ENCODE assay signal across 13 mouse cellular contexts in the genomic region with DNA sequence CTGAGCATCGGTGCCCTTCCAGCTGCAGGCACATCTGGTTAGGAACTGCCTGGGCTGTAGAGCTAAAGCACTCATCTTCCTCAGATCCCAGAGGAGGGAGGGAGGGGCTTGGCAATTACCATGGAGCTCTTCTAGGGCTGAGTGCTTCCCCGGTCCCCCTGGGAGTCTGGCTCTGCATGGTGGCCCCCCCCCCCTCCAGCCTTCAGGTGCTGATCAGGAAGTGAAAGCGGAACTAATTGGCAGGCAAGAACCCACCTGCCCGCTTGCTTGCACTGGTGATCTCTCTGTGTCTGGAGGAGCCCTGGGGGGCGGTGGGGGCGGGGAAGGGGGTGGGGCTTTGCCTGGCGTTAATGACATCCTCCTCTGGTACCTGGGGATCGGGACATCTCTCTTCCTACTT. TPM values are rescaled to one million over a fixed set of nuclear protein-coding genes. Genes with fewer than 3 reads are reported as not detected.
DNase-seq lines count a peak whose midpoint lies in the region; ATAC-seq and TF ChIP-seq lines count a peak whose summit lies in the region.
"Had no signal": no experiment of that assay in that cellular context is flagged by ENCODE, and none has a peak within 500 bp of the region (broad histone marks: within the 10 kb centered on the region; RNA-seq: fewer than 3 reads in every experiment).

No protein-coding gene starts in this region.

- H3K4me1 ChIP-seq in forebrain, embryonic 16.5 days (replicated peaks; ENCODE audit: control insufficient read depth, insufficient read depth, low read length): peaks cover 40% of the 10 kb centered on the region
- peaks cover 12% of the 10 kb centered on the region for H3K4me1 ChIP-seq in forebrain, embryonic 11.5 days (replicated peaks; ENCODE audit: control insufficient read depth, insufficient read depth, low read length)
- H3K4me1 ChIP-seq in stomach, embryonic 14.5 days (ENCODE audit: control insufficient read depth, insufficient read depth, low read length): peaks cover 15% of the 10 kb centered on the region
- no peaks in the 10 kb centered on the region for H3K4me1 ChIP-seq in stomach, postnatal 0 days (replicated peaks; ENCODE audit: control insufficient read depth, insufficient read depth)
- peaks cover 31% of the 10 kb centered on the region for H3K4me1 ChIP-seq in limb, embryonic 13.5 days
- H3K4me1 ChIP-seq in stomach, embryonic 15.5 days: peaks cover 24% of the 10 kb centered on the region

- no peaks in the 10 kb centered on the region for H3K27me3 ChIP-seq in forebrain, embryonic 16.5 days (replicated peaks; ENCODE audit: control insufficient read depth, insufficient read depth, low read length)
- no peaks in the 10 kb centered on the region for H3K27me3 ChIP-seq in forebrain, embryonic 11.5 days (ENCODE audit: control insufficient read depth, insufficient read depth, low read length)
- no peaks in the 10 kb centered on the region for H3K27me3 ChIP-seq in stomach, embryonic 14.5 days (ENCODE audit: control insufficient read depth, insufficient read depth, low read length)
- no peaks in the 10 kb centered on the region for H3K27me3 ChIP-seq in stomach, postnatal 0 days (ENCODE audit: control insufficient read depth, insufficient read depth, low read length)
- peaks cover 41% of the 10 kb centered on the region for H3K27me3 ChIP-seq in limb, embryonic 13.5 days
- H3K27me3 ChIP-seq in stomach, embryonic 15.5 days (replicated peaks): no peaks in the 10 kb centered on the region
- H3K27me3 ChIP-seq: forebrain, embryonic 15.5 days had no signal

- 0 out of 2 replicates have a peak, but pooled peaks have one; percentile 18 for ATAC-seq in forebrain, embryonic 16.5 days
- no peak for ATAC-seq in forebrain, embryonic 11.5 days (replicated peaks; ENCODE audit: low FRiP score)
- ATAC-seq in stomach, embryonic 14.5 days (ENCODE audit: insufficient number of reproducible peaks, insufficient read depth, low FRiP score, low read depth): 0 out of 2 replicates have a peak, but pooled peaks have one; percentile 21
- ATAC-seq in stomach, postnatal 0 days (ENCODE audit: low FRiP score, low TSS enrichment): no peak
- ATAC-seq in limb, embryonic 13.5 days (ENCODE audit: low FRiP score, low read depth): no peak
- ATAC-seq in stomach, embryonic 15.5 days (ENCODE audit: insufficient read depth, low FRiP score, low read depth): no peak
- ATAC-seq: forebrain, embryonic 15.5 days had no signal

- H3K9me3 ChIP-seq in forebrain, embryonic 16.5 days (ENCODE audit: control insufficient read depth, low read length): no peaks in the 10 kb centered on the region
- no peaks in the 10 kb centered on the region for H3K9me3 ChIP-seq in forebrain, embryonic 11.5 days (ENCODE audit: control insufficient read depth, low read length)
- no peaks in the 10 kb centered on the region for H3K9me3 ChIP-seq in stomach, embryonic 14.5 days (ENCODE audit: control insufficient read depth, low read depth, low read length)
- H3K9me3 ChIP-seq in stomach, postnatal 0 days (ENCODE audit: control insufficient read depth, low read length): no peaks in the 10 kb centered on the region
- no peaks in the 10 kb centered on the region for H3K9me3 ChIP-seq in limb, embryonic 13.5 days
- H3K9me3 ChIP-seq in stomach, embryonic 15.5 days: no peaks in the 10 kb centered on the region
- H3K9me3 ChIP-seq: forebrain, embryonic 15.5 days; liver, embryonic 13.5 days had no signal

- DNase-seq in forebrain, embryonic 11.5 days (ENCODE audit: low spot score): no peak
- DNase-seq in stomach, postnatal 0 days (ENCODE audit: low spot score): no peak
- DNase-seq in adipocyte (ENCODE audit: low spot score): no peak
- DNase-seq in urinary bladder, postnatal 10 days (ENCODE audit: low spot score): no peak
- DNase-seq: gastrocnemius, postnatal 36 days; kidney, adult 18-20 months; liver, embryonic 13.5 days had no signal

- H3K27ac ChIP-seq in forebrain, embryonic 16.5 days (ENCODE audit: low read length): no peak overlapping the region
- H3K27ac ChIP-seq in forebrain, embryonic 11.5 days (ENCODE audit: low read depth, low read length): no peak overlapping the region
- no peak overlapping the region for H3K27ac ChIP-seq in stomach, embryonic 14.5 days (ENCODE audit: low read length)
- H3K27ac ChIP-seq in stomach, postnatal 0 days (replicated peaks): no peak overlapping the region
- H3K27ac ChIP-seq in limb, embryonic 13.5 days: no peak overlapping the region
- H3K27ac ChIP-seq in stomach, embryonic 15.5 days: no peak overlapping the region
- H3K27ac ChIP-seq: left cerebral cortex, adult 2 months; liver, embryonic 13.5 days had no signal

- no peak overlapping the region for H3K9ac ChIP-seq in forebrain, embryonic 16.5 days (replicated peaks; ENCODE audit: low read depth, low read length)
- H3K9ac ChIP-seq in forebrain, embryonic 11.5 days (ENCODE audit: low read length): no peak overlapping the region
- no peak overlapping the region for H3K9ac ChIP-seq in stomach, embryonic 14.5 days (replicated peaks; ENCODE audit: low read depth, low read length)
- H3K9ac ChIP-seq in stomach, postnatal 0 days (ENCODE audit: low read length): no peak overlapping the region
- no peak overlapping the region for H3K9ac ChIP-seq in limb, embryonic 13.5 days
- H3K9ac ChIP-seq in stomach, embryonic 15.5 days: no peak overlapping the region
- H3K9ac ChIP-seq: forebrain, embryonic 15.5 days; liver, embryonic 13.5 days had no signal

- WGBS in forebrain, embryonic 16.5 days: 7% methylated on average over 8 of the region's 8 CpGs
- 3% methylated on average over 8 of the region's 8 CpGs for WGBS in forebrain, embryonic 11.5 days
- 5% methylated on average over 8 of the region's 8 CpGs for WGBS in stomach, embryonic 14.5 days
- WGBS in stomach, postnatal 0 days: 16% methylated on average over 8 of the region's 8 CpGs
- WGBS in limb, embryonic 13.5 days: 5% methylated on average over 8 of the region's 8 CpGs
- 12% methylated on average over 8 of the region's 8 CpGs for WGBS in stomach, embryonic 15.5 days

- TF ChIP-seq EP300 in stomach, postnatal 0 days (optimal IDR thresholded peaks at IDR 0.05): no peak

- H3K36me3 ChIP-seq in forebrain, embryonic 16.5 days (ENCODE audit: control insufficient read depth, insufficient read depth): no peaks in the 10 kb centered on the region
- H3K36me3 ChIP-seq in forebrain, embryonic 11.5 days (ENCODE audit: control insufficient read depth, insufficient read depth, low read length): no peaks in the 10 kb centered on the region
- H3K36me3 ChIP-seq in stomach, embryonic 14.5 days (ENCODE audit: control insufficient read depth, insufficient read depth, low read length): no peaks in the 10 kb centered on the region
- no peaks in the 10 kb centered on the region for H3K36me3 ChIP-seq in stomach, postnatal 0 days (ENCODE audit: control insufficient read depth, insufficient read depth, low read length)
- H3K36me3 ChIP-seq in limb, embryonic 13.5 days: no peaks in the 10 kb centered on the region
- no peaks in the 10 kb centered on the region for H3K36me3 ChIP-seq in stomach, embryonic 15.5 days
- H3K36me3 ChIP-seq: liver, embryonic 13.5 days had no signal

- no peak overlapping the region for H3K4me3 ChIP-seq in forebrain, embryonic 16.5 days (replicated peaks; ENCODE audit: low read length)
- no peak overlapping the region for H3K4me3 ChIP-seq in forebrain, embryonic 11.5 days (ENCODE audit: low read depth, low read length)
- no peak overlapping the region for H3K4me3 ChIP-seq in stomach, embryonic 14.5 days (ENCODE audit: low read depth, low read length)
- no peak overlapping the region for H3K4me3 ChIP-seq in stomach, postnatal 0 days (ENCODE audit: low read depth, low read length)
- H3K4me3 ChIP-seq in limb, embryonic 13.5 days: no peak overlapping the region
- H3K4me3 ChIP-seq in stomach, embryonic 15.5 days (replicated peaks): no peak overlapping the region
- H3K4me3 ChIP-seq: forebrain, embryonic 15.5 days; left cerebral cortex, adult 2 months; liver, embryonic 13.5 days had no signal

- TF ChIP-seq CTCF in stomach, postnatal 0 days (IDR thresholded peaks at IDR 0.05; ENCODE audit: low read depth): no peak

- H3K4me2 ChIP-seq in forebrain, embryonic 16.5 days (ENCODE audit: low read length): 0 out of 2 replicates have a peak overlapping the region, but pooled peaks have one; percentile 2
- H3K4me2 ChIP-seq in forebrain, embryonic 11.5 days (ENCODE audit: low read depth, low read length, severe bottlenecking): no peak overlapping the region
- H3K4me2 ChIP-seq in stomach, embryonic 14.5 days (replicated peaks; ENCODE audit: low read depth, low read length): no peak overlapping the region
- no peak overlapping the region for H3K4me2 ChIP-seq in stomach, postnatal 0 days (replicated peaks; ENCODE audit: low read depth)
- peak overlapping the region; percentile 16; the same call in 1 of the 2 replicates for H3K4me2 ChIP-seq in limb, embryonic 13.5 days (replicated peaks)
- H3K4me2 ChIP-seq in stomach, embryonic 15.5 days: peak overlapping the region; percentile 21; the same call in 1 of the 2 replicates
- H3K4me2 ChIP-seq: forebrain, embryonic 15.5 days; liver, embryonic 13.5 days had no signal

RNA-seq across cellular contexts. Expression of gene Cntn2, which starts 9.2 kb away (rescaled TPM):
- polyA plus RNA-seq in forebrain, embryonic 16.5 days (2015; fragmentation: Nextera tagmentation; extraction: Ambion mirVana): 134 and 147 TPM in 2 replicates
- polyA plus RNA-seq in forebrain, embryonic 11.5 days (2014; fragmentation: Nextera tagmentation; extraction: Ambion mirVana): 15.3 and 16.9 TPM in 2 replicates
- polyA plus RNA-seq in stomach, embryonic 14.5 days (2014; fragmentation: Nextera tagmentation; extraction: Ambion mirVana): 0.67 and 0.73 TPM in 2 replicates
- polyA plus RNA-seq in stomach, postnatal 0 days (2015; fragmentation: Nextera tagmentation; extraction: Ambion mirVana): 0.04 and 0.13 TPM in 2 replicates
- 0.94 and 0.95 TPM in 2 replicates for polyA plus RNA-seq in limb, embryonic 13.5 days (2015; fragmentation: Nextera tagmentation; extraction: Ambion mirVana)
- polyA plus RNA-seq in stomach, embryonic 15.5 days (2015; fragmentation: Nextera tagmentation; extraction: Ambion mirVana): 0.19 and 0.26 TPM in 2 replicates

RNA-seq across cellular contexts. Expression of gene Tmem81, which starts 27.8 kb away (rescaled TPM):
- polyA plus RNA-seq in forebrain, embryonic 16.5 days (2015; fragmentation: Nextera tagmentation; extraction: Ambion mirVana): 0.77 and 1.6 TPM in 2 replicates
- polyA plus RNA-seq in forebrain, embryonic 11.5 days (2014; fragmentation: Nextera tagmentation; extraction: Ambion mirVana): 1.1 and 1.3 TPM in 2 replicates
- 2.0 and 2.3 TPM in 2 replicates for polyA plus RNA-seq in stomach, embryonic 14.5 days (2014; fragmentation: Nextera tagmentation; extraction: Ambion mirVana)
- polyA plus RNA-seq in stomach, postnatal 0 days (2015; fragmentation: Nextera tagmentation; extraction: Ambion mirVana): 0.56 and 0.76 TPM in 2 replicates
- 1.7 and 2.0 TPM in 2 replicates for polyA plus RNA-seq in limb, embryonic 13.5 days (2015; fragmentation: Nextera tagmentation; extraction: Ambion mirVana)
- polyA plus RNA-seq in stomach, embryonic 15.5 days (2015; fragmentation: Nextera tagmentation; extraction: Ambion mirVana): 1.6 and 1.8 TPM in 2 replicates

RNA-seq across cellular contexts. Expression of gene Rbbp5, which starts 56.7 kb away (rescaled TPM):
- polyA plus RNA-seq in forebrain, embryonic 16.5 days (2015; fragmentation: Nextera tagmentation; extraction: Ambion mirVana): 55.4 and 59.0 TPM in 2 replicates
- 62.0 and 67.3 TPM in 2 replicates for polyA plus RNA-seq in forebrain, embryonic 11.5 days (2014; fragmentation: Nextera tagmentation; extraction: Ambion mirVana)
- 40.2 and 43.8 TPM in 2 replicates for polyA plus RNA-seq in stomach, embryonic 14.5 days (2014; fragmentation: Nextera tagmentation; extraction: Ambion mirVana)
- 13.8 and 13.9 TPM in 2 replicates for polyA plus RNA-seq in stomach, postnatal 0 days (2015; fragmentation: Nextera tagmentation; extraction: Ambion mirVana)
- polyA plus RNA-seq in limb, embryonic 13.5 days (2015; fragmentation: Nextera tagmentation; extraction: Ambion mirVana): 51.1 and 55.2 TPM in 2 replicates
- polyA plus RNA-seq in stomach, embryonic 15.5 days (2015; fragmentation: Nextera tagmentation; extraction: Ambion mirVana): 37.6 and 37.9 TPM in 2 replicates

Comparison
In these comparisons a context has a peak if more than half of its experiments do, and no peak if none do; other contexts are left out.
1. ATAC-seq: peak in forebrain, embryonic 16.5 days (single experiment) and stomach, embryonic 14.5 days (single experiment); none in forebrain, embryonic 11.5 days (single experiment), stomach, postnatal 0 days (single experiment), limb, embryonic 13.5 days (single experiment) and stomach, embryonic 15.5 days (single experiment).
2. H3K4me2 ChIP-seq: peak in forebrain, embryonic 16.5 days (single experiment), limb, embryonic 13.5 days (single experiment) and stomach, embryonic 15.5 days (single experiment); none in forebrain, embryonic 11.5 days (single experiment), stomach, embryonic 14.5 days (single experiment) and stomach, postnatal 0 days (single experiment).